Mouse (Mus musculus): ENCODE measurements around the gene Ushbp1. TPM values are rescaled to one million over a fixed set of nuclear protein-coding genes. Genes with fewer than 3 reads are reported as not detected.
"Not testable (repeated sequence)": the region's sequence is repeated elsewhere in the genome, so short reads cannot be mapped to it uniquely, and the experiment has no call there.

Ushbp1 gene
- polyA plus RNA-seq, 1 experiment from 2014 or later, result 6.1 TPM

DNA sequence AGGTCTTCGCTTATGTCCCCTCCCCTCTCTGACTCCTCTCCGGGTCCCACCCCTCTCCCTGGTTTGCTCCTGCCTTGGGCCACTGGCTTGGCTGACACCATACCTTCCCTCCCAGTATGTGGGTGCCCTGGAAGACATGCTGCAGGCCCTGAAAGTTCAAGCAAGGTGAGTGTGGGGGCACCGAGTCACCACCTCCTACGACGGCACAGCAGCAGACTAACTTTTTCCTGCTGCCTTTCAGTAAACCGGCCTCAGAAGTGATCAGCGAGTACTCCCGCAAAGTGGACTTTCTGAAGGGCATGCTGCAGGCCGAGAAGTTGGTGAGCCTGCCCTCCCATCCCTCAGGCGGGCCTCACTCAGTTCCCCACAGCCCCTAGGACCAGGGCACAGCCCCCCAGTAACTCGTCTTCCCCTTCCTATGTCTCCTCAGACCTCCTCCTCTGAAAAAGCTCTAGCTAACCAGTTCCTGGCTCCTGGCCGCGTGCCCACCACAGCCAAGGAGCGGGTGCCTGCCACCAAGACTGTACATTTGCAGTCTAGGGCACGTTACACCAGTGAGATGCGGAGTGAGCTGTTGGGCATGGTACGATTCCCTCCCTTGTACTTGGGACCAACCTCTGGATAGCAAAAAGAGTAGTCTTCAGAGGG, 27.9 kb downstream of the Ushbp1 start:
- H3K27me3 ChIP-seq (replicated peaks; ENCODE audit: control insufficient read depth, insufficient read depth, low read length), result no peaks in the 10 kb centered on the region
- H3K9ac ChIP-seq (replicated peaks; ENCODE audit: low read depth, low read length), result peak overlapping the region; percentile 57
- ATAC-seq, result no peak
- no peaks in the 10 kb centered on the region for H3K9me3 ChIP-seq (ENCODE audit: control insufficient read depth, low read length)
- H3K27ac ChIP-seq (ENCODE audit: low read length), result peak overlapping the region; percentile 80
- H3K4me2 ChIP-seq (ENCODE audit: low read length), result peak overlapping the region; percentile 84
- 51% methylated on average over 17 of the region's 17 CpGs for WGBS
- H3K4me1 ChIP-seq (replicated peaks; ENCODE audit: control insufficient read depth, insufficient read depth, low read length), result peaks cover 18% of the 10 kb centered on the region
- no peaks in the 10 kb centered on the region for H3K36me3 ChIP-seq (ENCODE audit: control insufficient read depth, insufficient read depth)
- peak overlapping the region; percentile 52 for H3K4me3 ChIP-seq (replicated peaks; ENCODE audit: low read length)

DNA sequence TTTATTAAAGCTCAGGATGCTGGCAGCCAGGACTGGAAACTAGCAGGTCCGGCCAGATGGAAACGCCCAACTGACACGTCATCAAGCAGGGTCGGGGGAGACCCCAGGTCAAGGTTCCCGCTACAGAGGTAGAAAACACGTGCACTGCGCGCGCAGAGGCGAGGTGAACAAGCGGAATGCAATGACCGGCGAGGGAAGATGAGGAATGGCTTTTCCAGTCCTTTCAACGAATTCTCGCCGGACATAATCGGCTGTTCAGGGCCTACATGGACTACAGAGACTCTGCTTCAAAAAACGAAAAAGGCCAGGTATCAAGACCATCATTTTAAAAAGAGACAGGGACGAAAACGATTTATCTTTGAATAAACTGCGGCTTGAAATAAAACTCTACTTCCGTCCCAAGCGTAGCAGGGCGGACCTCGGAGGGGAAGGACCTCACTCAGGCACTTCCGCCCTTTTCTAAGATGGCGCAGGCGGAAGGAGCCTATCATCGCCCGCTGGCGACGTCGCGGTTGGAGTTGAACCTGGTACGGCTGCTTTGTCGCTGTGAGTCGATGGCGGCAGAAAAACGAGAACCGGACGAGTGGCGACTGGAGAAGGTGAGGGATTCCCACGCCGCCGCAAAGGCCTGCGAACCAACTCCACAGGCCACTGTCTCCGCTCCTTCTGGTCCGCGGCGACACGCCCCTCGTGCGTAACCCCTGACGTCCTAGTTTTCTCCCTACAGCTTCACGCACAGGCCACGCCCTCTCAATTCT, 28.7 kb downstream of the Ushbp1 start, which contains the start of gene Use1:
Use1 (plus strand) TSS at position 78 of the 758 bp plus-strand sequence.
- Histone ChIP-seq H3K36me3 (ENCODE audit: control insufficient read depth, insufficient read depth) (no peaks in the 10 kb centered on the region), H3K9ac (replicated peaks; ENCODE audit: low read depth, low read length) (peak within 1 kb of the TSS; percentile 57), H3K27ac (ENCODE audit: low read length) (peak within 1 kb of the TSS; percentile 80), H3K27me3 (replicated peaks; ENCODE audit: control insufficient read depth, insufficient read depth, low read length) (no peaks in the 10 kb centered on the region), H3K4me1 (replicated peaks; ENCODE audit: control insufficient read depth, insufficient read depth, low read length) (peaks cover 18% of the 10 kb centered on the region), H3K9me3 (ENCODE audit: control insufficient read depth, low read length) (no peaks in the 10 kb centered on the region), H3K4me3 (replicated peaks; ENCODE audit: low read length) (peak within 1 kb of the TSS; percentile 52), H3K4me2 (ENCODE audit: low read length) (peak within 1 kb of the TSS; percentile 84)
- ATAC-seq, result peak; percentile 80
- under 1% methylated on average over 56 of the region's 56 CpGs for WGBS

DNA sequence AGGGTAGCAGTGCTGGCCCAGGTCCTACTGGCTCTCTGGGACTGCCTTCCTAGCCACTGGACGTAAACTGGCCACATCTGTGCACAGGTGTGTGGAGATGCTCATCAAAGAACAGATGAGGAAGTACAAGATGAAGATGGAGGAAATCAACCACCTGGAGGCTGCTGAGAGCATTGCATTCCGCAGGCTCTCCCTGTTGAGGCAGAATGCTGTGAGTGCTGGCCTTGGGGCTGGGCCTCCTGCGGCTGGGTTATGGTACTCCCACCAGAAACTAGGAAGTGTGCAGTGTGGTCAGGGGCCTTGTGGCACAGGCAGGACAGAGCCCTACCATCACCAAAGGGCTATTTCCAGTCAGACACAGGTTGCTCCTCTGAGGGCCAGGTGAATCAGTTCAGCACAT, 37.6 kb downstream of the Ushbp1 start:
- H3K4me2 ChIP-seq (ENCODE audit: low read length), result no peak overlapping the region
- no peaks in the 10 kb centered on the region for H3K4me1 ChIP-seq (replicated peaks; ENCODE audit: control insufficient read depth, insufficient read depth, low read length)
- no peak for ATAC-seq
- no peak overlapping the region for H3K9ac ChIP-seq (replicated peaks; ENCODE audit: low read depth, low read length)
- H3K4me3 ChIP-seq (replicated peaks; ENCODE audit: low read length), result no peak overlapping the region
- no peaks in the 10 kb centered on the region for H3K9me3 ChIP-seq (ENCODE audit: control insufficient read depth, low read length)
- no peak overlapping the region for H3K27ac ChIP-seq (ENCODE audit: low read length)
- WGBS, result 92% methylated on average over 3 of the region's 3 CpGs
- no peaks in the 10 kb centered on the region for H3K27me3 ChIP-seq (replicated peaks; ENCODE audit: control insufficient read depth, insufficient read depth, low read length)
- H3K36me3 ChIP-seq (ENCODE audit: control insufficient read depth, insufficient read depth), result peaks cover 13% of the 10 kb centered on the region

DNA sequence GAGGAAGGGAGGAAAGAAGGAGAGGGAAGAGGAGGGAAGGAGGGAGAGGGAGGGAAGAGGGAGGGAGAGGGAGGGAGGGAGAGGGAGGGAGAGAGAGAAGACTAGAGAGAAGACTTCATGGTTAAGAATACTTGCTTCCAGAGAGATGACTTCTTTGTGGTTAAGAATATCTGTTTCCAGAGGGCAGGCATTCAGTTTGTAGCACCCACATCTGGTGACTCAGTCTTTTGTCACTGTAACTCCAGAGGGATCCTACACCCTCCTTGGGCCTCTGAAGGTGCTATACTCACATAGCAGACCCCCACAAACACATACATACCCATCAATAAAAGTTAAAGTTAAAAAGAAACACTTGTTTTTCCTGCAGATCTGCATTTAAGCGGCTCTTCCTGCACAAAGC, 44.1 kb downstream of the Ushbp1 start:
- 100% methylated on average over 1 of the region's 1 CpGs for WGBS
- Histone ChIP-seq H3K27me3 (replicated peaks; ENCODE audit: control insufficient read depth, insufficient read depth, low read length) (no peaks in the 10 kb centered on the region), H3K4me1 (replicated peaks; ENCODE audit: control insufficient read depth, insufficient read depth, low read length) (no peaks in the 10 kb centered on the region), H3K9ac (replicated peaks; ENCODE audit: low read depth, low read length) (no peak overlapping the region), H3K4me3 (replicated peaks; ENCODE audit: low read length) (no peak overlapping the region), H3K4me2 (ENCODE audit: low read length) (no peak overlapping the region), H3K9me3 (ENCODE audit: control insufficient read depth, low read length) (no peaks in the 10 kb centered on the region), H3K36me3 (ENCODE audit: control insufficient read depth, insufficient read depth) (peaks cover 41% of the 10 kb centered on the region), H3K27ac (ENCODE audit: low read length) (no peak overlapping the region)
- no peak for ATAC-seq

DNA sequence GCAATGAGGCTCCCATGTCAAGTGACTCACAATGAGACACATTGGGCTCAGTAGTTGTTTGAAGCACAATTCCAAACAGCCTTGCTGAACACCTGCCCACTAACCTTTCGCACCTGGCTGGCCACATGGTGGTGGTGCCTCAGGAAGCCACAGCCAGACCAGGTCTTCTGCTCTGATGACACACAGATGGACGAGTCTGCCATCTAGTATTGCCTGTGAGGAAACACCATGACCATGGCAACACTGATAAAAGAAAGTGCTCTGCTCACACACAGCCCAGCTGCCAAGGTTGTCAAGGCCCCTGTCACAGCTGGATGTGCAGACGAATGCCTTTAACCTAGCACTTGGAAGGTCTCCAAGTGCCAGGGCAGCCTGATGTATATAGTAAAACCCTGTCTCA, 44.5 kb downstream of the Ushbp1 start:
- Histone ChIP-seq H3K4me3 (replicated peaks; ENCODE audit: low read length) (no peak overlapping the region), H3K9ac (replicated peaks; ENCODE audit: low read depth, low read length) (no peak overlapping the region), H3K4me1 (replicated peaks; ENCODE audit: control insufficient read depth, insufficient read depth, low read length) (no peaks in the 10 kb centered on the region), H3K9me3 (ENCODE audit: control insufficient read depth, low read length) (no peaks in the 10 kb centered on the region), H3K36me3 (ENCODE audit: control insufficient read depth, insufficient read depth) (peaks cover 45% of the 10 kb centered on the region), H3K4me2 (ENCODE audit: low read length) (no peak overlapping the region), H3K27me3 (replicated peaks; ENCODE audit: control insufficient read depth, insufficient read depth, low read length) (no peaks in the 10 kb centered on the region), H3K27ac (ENCODE audit: low read length) (no peak overlapping the region)
- 69% methylated on average over 3 of the region's 3 CpGs for WGBS
- ATAC-seq, result no peak

DNA sequence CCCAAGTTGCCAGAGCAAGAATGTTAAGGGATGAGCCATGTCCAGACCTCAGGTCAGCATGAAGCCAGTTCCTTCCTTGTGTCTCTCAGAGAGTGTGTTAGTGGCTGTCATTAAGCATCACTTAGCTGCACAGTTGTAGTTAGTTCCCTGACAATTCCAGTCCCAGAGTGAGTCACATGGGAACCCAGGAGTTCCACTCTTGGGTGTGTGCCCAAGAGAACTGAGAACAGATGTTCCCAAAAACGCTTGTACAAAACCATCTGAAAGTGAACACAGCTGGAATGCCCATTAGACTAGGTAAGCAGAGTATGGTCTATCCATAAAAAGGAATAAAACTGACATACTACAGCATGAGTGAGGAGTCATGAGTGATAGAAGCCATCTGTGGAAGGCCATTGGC, 49.0 kb downstream of the Ushbp1 start:
- H3K9ac ChIP-seq (replicated peaks; ENCODE audit: low read depth, low read length), result no peak overlapping the region
- no peak for ATAC-seq
- H3K4me1 ChIP-seq (replicated peaks; ENCODE audit: control insufficient read depth, insufficient read depth, low read length), result no peaks in the 10 kb centered on the region
- H3K27ac ChIP-seq (ENCODE audit: low read length), result no peak overlapping the region
- peaks cover 46% of the 10 kb centered on the region for H3K36me3 ChIP-seq (ENCODE audit: control insufficient read depth, insufficient read depth)
- H3K4me2 ChIP-seq (ENCODE audit: low read length), result no peak overlapping the region
- WGBS, result 85% methylated on average over 1 of the region's 1 CpGs
- H3K27me3 ChIP-seq (replicated peaks; ENCODE audit: control insufficient read depth, insufficient read depth, low read length), result no peaks in the 10 kb centered on the region
- no peak overlapping the region for H3K4me3 ChIP-seq (replicated peaks; ENCODE audit: low read length)
- no peaks in the 10 kb centered on the region for H3K9me3 ChIP-seq (ENCODE audit: control insufficient read depth, low read length)

DNA sequence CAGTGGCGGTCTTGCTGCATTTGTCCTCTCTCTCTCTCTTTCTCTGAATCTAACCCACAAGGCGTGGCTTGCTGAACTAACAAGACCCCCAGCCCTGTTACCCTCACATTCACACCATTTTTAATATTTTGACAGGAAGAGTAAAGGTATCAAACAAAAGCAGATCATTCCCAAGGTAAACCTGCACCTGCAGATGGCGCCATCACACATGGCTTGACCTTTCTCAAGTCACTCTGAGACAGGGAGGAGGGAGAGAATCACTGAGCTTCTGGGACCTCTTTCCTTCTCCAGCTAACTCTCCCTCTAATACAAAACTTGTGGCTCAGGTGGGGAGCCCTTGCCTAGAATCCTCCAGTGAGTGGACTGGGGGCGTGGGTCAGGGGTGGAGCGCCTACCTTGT, 55.0 kb downstream of the Ushbp1 start:
- H3K9me3 ChIP-seq (ENCODE audit: control insufficient read depth, low read length), result no peaks in the 10 kb centered on the region
- ATAC-seq, result no peak
- no peak overlapping the region for H3K27ac ChIP-seq (ENCODE audit: low read length)
- H3K4me3 ChIP-seq (replicated peaks; ENCODE audit: low read length), result no peak overlapping the region
- H3K27me3 ChIP-seq (replicated peaks; ENCODE audit: control insufficient read depth, insufficient read depth, low read length), result no peaks in the 10 kb centered on the region
- no peak overlapping the region for H3K4me2 ChIP-seq (ENCODE audit: low read length)
- no peaks in the 10 kb centered on the region for H3K4me1 ChIP-seq (replicated peaks; ENCODE audit: control insufficient read depth, insufficient read depth, low read length)
- H3K9ac ChIP-seq (replicated peaks; ENCODE audit: low read depth, low read length), result no peak overlapping the region
- WGBS, result 75% methylated on average over 5 of the region's 5 CpGs
- H3K36me3 ChIP-seq (ENCODE audit: control insufficient read depth, insufficient read depth), result peaks cover 11% of the 10 kb centered on the region

DNA sequence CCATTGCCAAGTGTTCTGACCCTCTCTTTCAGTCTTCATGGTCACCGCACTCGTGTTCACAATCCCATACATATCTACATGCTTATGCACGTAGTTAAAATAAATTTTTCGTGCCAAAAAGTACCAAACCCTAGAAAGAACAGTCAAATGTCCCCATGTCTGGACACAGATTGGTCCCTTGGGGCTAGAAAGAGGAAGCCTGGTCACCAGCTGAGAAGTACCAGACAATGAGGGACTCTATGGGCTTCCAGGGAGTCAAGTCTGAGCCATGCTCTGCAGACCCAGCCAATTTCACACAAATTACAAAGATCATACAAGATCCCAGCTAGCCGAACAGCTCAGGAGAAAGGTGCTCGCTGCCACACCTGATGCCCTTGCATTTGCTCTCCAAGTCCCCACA, 57.8 kb downstream of the Ushbp1 start:
- H3K4me3 ChIP-seq (replicated peaks; ENCODE audit: low read length); H3K27ac ChIP-seq (ENCODE audit: low read length); H3K36me3 ChIP-seq (ENCODE audit: control insufficient read depth, insufficient read depth); ATAC-seq; H3K9me3 ChIP-seq (ENCODE audit: control insufficient read depth, low read length); H3K9ac ChIP-seq (replicated peaks; ENCODE audit: low read depth, low read length); H3K4me1 ChIP-seq (replicated peaks; ENCODE audit: control insufficient read depth, insufficient read depth, low read length); H3K27me3 ChIP-seq (replicated peaks; ENCODE audit: control insufficient read depth, insufficient read depth, low read length); H3K4me2 ChIP-seq (ENCODE audit: low read length): not testable (repeated sequence)
- 92% methylated on average over 6 of the region's 6 CpGs for WGBS

Data from forebrain, embryonic 16.5 days (tissue).